Mouse (Mus musculus) Muller cell, postnatal 12 days (primary cell): ENCODE data around the gene Kif3c.

Experiments
- DNase-seq: peaks from one replicate; pipeline ENCODE4 v3.0.0-alpha.2; 2015; ENCODE audit errors: inconsistent ontology term

The Kif3c gene

GRCm38 (mm10) chr12:3364508-3365448, at the start of gene Kif3c:
TSS of gene Kif3c (plus strand) at chr12:3365132.
- DNase-seq, result peak; percentile 83

DNA sequence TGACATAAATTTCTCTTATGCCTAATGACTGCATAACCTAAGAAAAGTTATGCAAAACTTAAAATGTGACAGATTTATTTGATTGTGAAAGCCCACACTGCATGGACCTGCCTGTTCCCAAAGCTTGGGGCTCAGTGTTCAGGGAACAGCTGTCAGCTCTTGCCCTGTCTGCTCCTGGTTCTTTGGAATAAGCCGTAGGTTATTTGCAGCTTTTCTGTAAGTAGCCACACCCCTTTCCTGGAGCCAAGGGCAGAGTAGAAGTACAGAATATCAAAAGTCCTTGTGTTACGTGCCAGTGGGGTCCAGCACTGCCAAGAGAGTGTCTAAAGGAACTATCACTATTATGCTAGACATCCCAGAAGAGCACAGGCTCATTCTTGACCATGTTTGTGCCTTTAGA, 48.8 kb upstream of the Kif3c start:
- DNase-seq, result no peak

DNA sequence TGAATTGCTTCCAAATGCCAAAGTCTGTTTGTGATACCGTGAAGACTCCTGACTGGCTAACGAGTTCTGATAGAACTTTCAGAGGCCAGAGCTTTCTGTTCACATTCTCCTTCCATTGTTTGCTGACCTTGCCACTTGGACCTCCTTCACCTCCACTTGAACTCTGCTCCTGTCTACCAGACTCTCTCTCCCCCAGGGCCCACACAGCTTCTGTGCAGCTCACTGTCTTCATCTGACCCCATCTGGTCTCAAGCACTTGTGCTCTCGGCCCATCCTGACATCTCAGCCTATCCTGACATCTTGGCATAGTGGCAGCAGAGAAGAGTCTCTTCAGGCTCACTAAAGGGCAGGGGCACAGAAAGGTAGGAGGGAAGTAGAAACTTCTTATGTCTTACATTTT, 48.0 kb upstream of the Kif3c start:
- no peak for DNase-seq

- DNase-seq, result no peak
Measured at GRCm38 (mm10) chr12:3319377-3319776, 45.6 kb upstream of the Kif3c start.

GRCm38 (mm10) chr12:3323241-3323640, 41.7 kb upstream of the Kif3c start:
- DNase-seq, result peak; percentile 83

DNA sequence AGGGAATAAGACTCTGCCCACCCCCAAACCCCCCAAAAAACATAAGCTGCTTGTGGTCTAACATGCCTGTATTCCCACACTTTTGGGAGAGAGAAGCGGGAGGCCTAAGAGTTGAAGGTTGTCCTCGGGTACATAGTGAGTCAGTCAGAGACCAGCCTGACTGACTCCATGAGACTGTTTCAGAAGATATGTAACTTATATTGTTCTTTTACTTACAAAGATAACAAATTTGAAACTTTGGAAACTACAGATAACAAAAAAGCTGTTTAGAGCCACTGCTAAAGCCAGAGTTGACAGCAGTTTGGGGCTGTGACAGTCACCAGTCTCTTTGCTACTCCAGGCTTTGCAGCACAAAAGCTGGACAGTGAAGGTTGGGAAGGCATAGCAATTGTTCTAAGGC, 39.7 kb upstream of the Kif3c start:
- DNase-seq, result no peak

DNA sequence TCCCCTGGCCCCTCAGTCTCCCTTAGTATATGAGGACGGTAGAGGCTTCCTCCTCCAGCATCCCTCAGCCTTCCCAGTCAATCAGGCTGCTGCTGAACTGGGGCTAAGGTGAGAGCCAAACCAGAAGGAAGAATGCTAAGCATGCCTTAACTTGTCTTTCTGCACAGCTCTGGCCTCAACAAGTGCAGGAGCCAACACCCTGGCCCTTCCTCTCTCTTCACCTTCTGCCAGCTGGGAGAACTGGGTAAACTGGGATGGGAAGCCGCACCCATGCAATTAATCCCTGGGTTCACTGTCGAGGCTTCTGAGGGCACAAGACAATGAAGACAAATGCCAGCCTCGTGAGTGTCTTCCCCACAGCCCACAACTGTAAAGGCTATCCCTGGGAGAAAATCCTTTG, 35.3 kb upstream of the Kif3c start:
- no peak for DNase-seq

GRCm38 (mm10) chr12:3338931-3339330, 26.0 kb upstream of the Kif3c start:
- no peak for DNase-seq

DNA sequence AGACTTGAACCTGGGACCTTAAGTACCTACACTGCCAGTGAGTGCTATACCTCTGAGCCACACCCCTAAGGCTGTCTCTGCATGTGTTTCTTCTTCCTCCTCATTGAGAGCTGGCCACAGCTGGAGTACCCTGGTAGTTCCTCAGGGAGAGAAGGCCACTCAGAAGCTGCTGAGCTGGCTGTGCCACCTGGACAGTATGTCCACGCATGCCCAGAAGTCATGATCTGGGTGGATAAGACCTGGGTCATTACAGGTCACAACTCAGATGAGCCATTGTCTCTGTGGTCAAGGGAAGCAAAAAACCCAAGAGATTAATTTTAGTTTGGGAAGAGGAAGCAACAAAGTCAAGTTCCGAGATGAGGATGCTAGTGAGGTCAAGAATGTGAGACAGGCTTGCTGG, 20.8 kb upstream of the Kif3c start:
- DNase-seq, result no peak

DNA sequence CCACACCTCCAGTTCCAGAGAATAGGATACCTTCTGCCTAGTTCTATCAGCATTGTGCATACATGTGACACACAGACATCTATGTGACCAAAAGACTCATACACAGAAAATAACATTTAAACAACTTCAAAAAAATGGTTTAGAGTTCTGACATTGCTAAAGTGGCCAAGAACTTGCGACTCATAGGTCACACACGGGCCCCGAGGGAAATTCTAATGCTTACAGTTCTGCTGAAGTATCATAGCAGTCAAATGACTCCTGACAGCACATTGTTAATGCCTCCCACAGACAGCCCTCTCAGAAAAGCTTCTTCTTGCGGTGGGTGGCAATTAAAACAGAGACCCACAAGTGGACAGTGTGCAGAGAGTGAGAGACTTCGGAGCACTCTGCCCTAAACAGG, 19.9 kb upstream of the Kif3c start:
- no peak for DNase-seq

DNA sequence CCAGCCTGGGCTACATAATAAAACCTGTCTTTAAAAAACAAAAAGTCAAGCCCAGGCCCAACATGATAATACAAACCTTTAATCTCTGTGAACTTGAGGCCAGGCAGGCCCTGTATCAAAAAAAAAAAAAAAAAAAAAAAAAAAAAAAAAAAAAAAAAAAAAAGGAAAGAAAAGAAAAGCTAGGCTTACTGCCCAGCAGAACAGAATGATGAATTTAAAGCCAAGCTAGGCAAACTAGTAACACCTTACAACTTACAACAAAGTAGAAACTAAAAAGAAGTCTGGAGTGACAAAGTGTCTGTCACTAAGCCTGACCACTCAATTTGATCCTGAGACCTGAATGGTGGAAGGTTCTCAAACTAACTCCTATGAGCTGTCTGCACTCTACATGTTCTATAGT, 17.2 kb upstream of the Kif3c start:
- DNase-seq, result no peak

GRCm38 (mm10) chr12:3349387-3349786, 15.5 kb upstream of the Kif3c start:
- no peak for DNase-seq

DNA sequence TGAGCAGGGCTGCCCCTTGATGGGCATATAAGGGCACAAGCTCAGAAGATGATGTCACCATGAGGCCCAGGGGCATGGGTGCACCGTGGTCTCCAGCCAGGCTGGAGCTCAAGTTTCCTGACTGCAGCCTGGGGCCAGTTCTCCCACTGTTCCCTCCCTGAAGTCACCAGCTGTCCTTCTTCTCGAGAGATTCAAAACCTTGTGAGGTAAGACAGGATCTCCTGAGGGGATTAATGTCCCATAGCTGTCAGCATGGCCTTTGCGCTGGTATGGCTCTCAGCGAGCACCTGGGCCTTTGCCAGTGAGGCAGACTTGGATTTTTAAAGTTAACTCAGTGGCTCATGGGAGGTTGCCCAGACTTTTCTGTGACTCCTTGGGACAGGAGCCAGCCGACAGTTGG, 14.8 kb upstream of the Kif3c start:
- no peak for DNase-seq

DNA sequence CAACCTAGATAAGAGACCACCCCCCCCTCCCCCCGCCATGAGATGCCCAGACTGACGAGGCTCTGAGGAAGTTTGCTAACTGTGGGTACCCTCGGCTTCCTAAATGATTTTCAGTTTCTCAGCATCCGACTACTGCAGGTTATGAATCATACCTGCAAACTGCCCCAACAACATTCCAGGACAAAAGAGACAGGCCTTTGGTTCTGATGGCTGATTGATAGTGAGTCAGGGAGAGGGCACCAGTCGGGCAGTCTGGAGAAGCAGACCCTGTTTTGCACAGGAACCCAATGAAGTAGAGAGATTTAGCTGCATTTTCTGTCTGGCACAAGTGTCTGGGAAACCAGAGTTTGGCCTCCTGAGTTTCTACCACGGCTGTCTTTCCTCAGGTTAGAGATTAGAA, 12.7 kb upstream of the Kif3c start:
- no peak for DNase-seq

GRCm38 (mm10) chr12:3355068-3355467, 9.9 kb upstream of the Kif3c start:
- DNase-seq, result no peak

- DNase-seq, result no peak
Measured at GRCm38 (mm10) chr12:3356824-3357223, 8.1 kb upstream of the Kif3c start.

- no peak for DNase-seq
Measured at GRCm38 (mm10) chr12:3359302-3359701, 5.6 kb upstream of the Kif3c start.

- no peak for DNase-seq
Measured at GRCm38 (mm10) chr12:3360043-3360442, 4.9 kb upstream of the Kif3c start.

DNA sequence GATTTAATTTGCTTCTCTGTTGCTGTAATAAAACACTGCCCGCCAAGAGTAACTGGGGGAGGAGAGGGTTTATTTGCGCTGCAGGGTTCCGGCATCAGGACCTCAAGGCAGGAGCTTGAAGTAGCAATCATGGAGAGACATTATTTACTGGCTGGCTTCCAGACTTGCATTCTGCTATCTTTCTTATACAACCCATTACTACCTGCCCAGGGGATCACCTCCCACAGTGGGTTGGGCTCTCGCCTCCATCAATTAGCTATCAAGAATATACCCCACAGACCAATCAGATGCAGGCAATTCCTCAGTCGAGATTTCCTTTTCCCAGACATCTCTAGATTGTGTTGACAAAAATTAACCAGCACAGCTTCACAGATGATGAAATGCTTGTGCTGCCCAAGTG, 856 bp upstream of the Kif3c start:
- no peak for DNase-seq

DNA sequence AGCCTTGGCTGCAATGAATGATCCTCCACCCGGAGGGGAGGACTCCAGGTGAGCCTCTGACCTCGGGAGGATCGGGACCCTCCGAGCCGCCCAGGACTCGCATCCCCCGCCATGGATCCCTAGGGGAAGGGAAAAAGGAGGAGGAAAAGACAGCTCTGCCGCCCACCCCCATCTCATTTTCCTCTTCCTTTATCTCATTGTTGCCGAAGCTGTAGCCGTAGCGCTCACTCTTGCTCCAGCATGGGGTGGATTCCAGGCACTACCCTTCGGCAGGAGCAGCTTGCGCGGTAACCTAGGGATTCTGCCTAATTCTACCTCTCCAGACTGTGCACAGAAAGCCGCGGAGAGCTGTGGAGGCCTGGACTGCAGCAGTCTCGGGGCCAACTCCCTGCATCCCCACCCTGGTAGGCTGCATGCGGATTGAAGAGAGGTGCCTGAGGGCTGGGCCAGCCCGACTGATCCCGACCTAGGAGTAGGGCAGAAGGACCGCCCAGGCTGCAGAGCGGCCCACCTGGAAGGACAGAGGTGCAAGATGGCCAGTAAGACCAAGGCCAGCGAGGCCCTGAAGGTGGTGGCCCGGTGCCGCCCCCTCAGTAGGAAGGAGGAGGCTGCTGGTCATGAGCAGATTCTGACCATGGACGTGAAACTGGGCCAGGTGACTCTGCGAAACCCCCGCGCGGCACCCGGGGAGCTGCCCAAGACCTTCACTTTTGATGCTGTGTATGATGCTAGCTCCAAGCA, 687 bp downstream of the Kif3c start:
- peak; percentile 33 for DNase-seq

DNA sequence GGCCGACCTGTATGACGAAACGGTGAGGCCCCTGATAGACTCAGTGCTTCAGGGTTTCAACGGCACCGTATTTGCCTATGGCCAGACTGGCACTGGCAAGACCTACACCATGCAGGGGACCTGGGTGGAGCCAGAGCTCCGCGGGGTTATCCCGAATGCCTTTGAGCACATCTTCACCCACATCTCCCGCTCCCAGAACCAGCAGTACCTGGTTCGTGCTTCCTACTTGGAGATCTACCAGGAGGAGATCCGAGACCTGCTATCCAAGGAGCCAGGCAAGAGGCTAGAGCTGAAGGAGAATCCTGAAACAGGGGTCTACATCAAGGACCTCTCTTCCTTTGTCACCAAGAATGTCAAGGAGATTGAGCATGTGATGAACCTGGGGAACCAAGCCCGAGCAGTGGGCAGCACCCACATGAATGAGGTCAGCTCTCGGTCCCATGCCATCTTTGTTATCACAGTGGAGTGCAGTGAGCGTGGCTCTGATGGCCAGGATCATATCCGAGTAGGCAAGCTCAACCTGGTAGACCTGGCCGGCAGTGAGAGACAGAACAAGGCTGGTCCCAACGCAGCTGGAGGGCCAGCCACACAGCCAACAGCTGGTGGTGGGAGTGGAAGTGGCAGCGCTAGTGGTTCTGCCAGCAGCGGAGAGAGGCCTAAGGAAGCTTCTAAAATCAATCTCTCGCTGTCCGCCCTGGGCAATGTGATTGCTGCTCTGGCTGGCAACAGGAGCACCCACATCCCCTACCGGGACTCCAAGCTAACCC, 1.4 kb downstream of the Kif3c start:
- no peak for DNase-seq

DNA sequence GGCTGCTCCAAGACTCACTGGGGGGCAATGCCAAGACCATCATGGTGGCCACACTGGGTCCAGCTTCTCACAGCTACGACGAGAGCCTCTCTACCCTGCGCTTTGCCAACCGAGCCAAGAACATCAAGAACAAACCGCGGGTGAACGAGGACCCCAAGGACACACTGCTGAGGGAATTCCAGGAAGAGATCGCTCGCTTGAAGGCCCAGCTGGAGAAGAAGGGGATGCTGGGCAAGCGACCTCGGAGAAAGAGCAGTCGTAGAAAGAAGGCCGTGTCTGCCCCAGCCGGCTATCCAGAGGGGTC, 2.0 kb downstream of the Kif3c start:
- DNase-seq, result no peak
